Mouse (Mus musculus): ENCODE measurements around the gene Pstpip1.

Gene Pstpip1
- long read RNA-seq, experiment 1, partial matches to known transcripts: 1 of 1 reads
- long read RNA-seq, experiment 1, other reads (novel, unspliced or antisense): 0 of 1 reads
- long read RNA-seq, experiment 2: 0 reads

- intact Hi-C loops (cut with DNase I): no loop called here
Observed at GRCm38 (mm10) chr9:56089778-56090520, at the start of gene Pstpip1. Gene Pstpip1, plus strand, starts transcription at chr9:56089962.

- intact Hi-C loops (cut with DNase I): no loop called here
Observed at GRCm38 (mm10) chr9:56041372-56042180, 48.2 kb upstream of the Pstpip1 start, which contains the start of gene Rcn2. Gene Rcn2, plus strand, starts transcription at chr9:56041845.

GRCm38 (mm10) chr9:56042181-56042621, 47.6 kb upstream of the Pstpip1 start:
- intact Hi-C loops (cut with DNase I): no loop called here

- intact Hi-C loops (cut with DNase I): no loop called here
Observed at GRCm38 (mm10) chr9:56053796-56054195, 36.0 kb upstream of the Pstpip1 start.

GRCm38 (mm10) chr9:56056147-56056546, 33.6 kb upstream of the Pstpip1 start:
- intact Hi-C loops (cut with DNase I): no loop called here

GRCm38 (mm10) chr9:56062336-56062735, 27.4 kb upstream of the Pstpip1 start:
- intact Hi-C loops (cut with DNase I): no loop called here

DNA sequence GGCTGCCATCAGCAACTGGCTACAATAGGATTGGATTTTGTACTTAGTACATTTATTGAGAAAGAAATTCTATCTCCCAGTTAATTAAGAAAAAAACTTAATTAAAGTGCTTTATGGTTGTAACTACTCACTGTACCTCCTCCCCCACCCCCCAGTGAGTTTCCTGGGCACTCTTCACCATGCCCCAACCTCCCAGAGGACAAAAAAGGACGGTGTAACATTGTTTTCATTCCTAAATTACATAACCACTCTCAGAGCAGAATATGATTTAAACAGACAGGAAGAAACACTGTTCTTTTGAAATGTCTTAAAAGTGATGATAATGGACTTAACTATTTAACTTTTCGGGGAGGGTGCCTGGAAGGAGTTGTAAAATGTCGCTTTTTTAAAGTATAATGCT, 24.8 kb upstream of the Pstpip1 start:
- intact Hi-C loops (cut with DNase I): no loop called here

GRCm38 (mm10) chr9:56067964-56068363, 21.8 kb upstream of the Pstpip1 start:
- intact Hi-C loops (cut with DNase I): no loop called here

DNA sequence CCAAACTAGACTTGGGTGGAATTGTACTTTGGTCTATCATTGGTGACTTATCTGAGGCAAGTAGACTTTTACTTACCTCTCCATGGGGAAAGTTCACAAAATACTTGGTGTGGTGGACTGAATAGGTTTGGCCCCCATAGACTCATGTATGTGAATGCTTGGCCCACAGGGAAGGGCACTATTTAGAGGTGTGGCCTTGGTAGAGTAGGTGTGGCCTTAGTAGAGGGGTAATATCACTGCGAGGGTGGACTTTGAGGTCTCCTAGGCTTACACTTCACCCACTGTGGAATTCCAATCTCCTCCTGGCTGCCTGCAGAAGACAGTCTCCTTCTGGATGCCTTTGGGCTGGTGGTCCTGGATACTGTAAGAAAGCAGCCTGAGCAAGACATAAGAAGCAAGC, 21.1 kb upstream of the Pstpip1 start:
- intact Hi-C loops (cut with DNase I): no loop called here

DNA sequence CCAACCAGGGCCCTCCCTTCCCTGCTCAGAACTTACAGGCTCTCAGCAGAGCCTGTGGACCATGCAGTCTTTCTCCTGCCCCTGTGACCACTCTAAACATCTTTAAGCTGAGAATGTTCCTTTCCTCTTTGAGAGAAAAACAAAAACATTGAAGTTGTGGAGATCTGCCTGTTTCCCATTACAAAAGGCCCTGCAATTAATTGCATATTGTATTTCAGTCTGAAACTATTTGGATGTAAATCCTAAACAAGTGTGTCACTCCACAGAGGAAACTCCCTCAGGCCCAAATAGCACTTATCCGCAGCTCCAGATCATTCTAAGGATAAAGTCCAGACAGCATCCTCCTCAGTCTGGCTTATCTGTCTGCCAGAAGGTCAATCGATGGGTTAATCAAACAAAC, 16.9 kb upstream of the Pstpip1 start:
- intact Hi-C loops (cut with DNase I): no loop called here

- intact Hi-C loops (cut with DNase I): no loop called here
Observed at GRCm38 (mm10) chr9:56074863-56075262, 14.9 kb upstream of the Pstpip1 start.

GRCm38 (mm10) chr9:56075264-56075663, 14.5 kb upstream of the Pstpip1 start:
- intact Hi-C loops (cut with DNase I): no loop called here

DNA sequence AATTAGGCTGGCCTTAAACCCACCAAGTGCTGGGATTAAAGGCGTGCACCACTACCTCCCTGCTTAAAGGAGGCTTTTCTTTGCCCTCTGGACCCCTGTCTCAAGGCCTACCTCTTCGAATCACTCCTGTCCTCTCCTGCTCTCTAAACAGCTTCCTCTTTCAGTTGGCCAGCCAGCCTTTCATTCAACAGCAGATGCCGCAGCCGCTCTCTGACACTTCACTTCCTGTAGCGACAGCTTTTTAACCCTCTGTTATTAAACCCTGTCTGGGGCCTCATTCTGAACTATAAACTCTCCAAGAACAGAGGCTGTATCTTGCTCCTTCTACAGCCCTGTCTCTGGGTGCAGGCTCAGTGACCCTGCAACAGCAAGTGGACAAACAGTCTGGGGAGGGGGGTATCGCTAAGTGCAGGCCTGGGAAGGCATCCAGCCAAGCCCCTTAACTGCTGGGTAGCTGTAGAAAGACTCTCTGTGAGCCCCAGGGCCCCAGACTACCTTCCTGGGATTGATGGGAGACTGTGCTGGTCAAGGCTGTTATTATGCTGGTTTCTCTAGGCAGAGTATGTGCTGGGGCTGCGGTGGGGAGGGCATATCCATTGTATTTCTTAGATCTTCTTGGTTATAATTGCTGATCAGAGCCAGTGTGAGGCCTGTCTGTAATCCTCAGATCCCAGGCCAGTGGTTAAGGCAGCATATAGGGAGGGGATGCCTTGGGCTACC, 13.7 kb upstream of the Pstpip1 start:
- intact Hi-C loops (cut with DNase I): no loop called here

GRCm38 (mm10) chr9:56079587-56079986, 10.2 kb upstream of the Pstpip1 start:
- intact Hi-C loops (cut with DNase I): no loop called here

- intact Hi-C loops (cut with DNase I): no loop called here
Observed at GRCm38 (mm10) chr9:56086524-56086923, 3.2 kb upstream of the Pstpip1 start.

DNA sequence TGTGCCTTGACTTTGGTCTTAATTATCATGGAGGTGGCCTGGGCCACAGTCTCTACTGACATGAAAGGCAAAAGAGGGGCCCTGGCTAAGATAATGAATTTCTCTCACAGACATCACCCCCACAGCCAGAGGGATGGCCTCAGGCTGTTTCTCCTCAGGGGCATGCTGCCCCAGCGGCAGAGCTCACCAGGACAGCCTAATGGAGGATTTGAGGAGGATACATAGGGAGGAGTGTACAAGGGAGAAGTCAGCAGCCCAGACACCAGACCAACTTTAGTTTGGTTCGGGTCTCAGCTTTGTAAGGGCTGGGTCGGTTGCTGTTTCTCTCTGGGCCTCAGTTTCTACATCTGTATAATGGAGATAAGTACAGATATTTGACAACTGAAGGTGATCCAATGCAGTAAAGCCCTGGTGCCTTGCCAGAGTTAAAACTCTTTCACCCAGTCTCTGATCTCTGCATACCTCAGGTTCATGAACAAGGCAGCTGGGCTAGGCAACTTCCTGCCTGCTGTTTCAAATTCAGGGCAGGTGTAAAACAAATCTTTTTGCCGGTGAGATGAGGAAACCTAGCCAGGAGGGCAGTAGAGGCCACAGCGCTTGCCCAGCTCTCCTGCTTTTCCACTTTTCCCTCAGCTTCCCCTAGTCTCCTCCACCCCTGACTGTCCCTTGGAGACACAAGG, 924 bp downstream of the Pstpip1 start:
- intact Hi-C loops (cut with DNase I): no loop called here

DNA sequence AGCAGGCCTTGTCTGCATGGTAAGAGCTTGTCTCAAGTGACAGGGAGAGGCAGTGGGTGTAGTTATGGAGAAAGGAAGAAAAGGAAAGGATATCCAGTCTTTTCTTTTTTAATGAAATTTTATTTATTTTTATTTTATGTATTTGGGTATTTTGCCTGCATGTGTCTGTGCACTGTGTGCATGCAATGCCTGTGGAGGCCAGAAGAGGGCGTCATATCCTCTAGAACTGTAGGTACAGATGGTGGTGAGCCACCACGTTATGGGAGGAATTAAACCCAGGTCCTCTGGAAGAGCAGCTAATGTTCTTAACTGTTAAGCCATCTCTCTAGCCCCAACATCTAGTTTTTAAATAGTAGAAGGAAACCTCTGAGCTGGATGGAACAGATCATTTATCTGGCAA, 2.3 kb downstream of the Pstpip1 start:
- intact Hi-C loops (cut with DNase I): no loop called here

GRCm38 (mm10) chr9:56097584-56098298, 8.0 kb downstream of the Pstpip1 start:
- intact Hi-C loops (cut with DNase I): no loop called here

DNA sequence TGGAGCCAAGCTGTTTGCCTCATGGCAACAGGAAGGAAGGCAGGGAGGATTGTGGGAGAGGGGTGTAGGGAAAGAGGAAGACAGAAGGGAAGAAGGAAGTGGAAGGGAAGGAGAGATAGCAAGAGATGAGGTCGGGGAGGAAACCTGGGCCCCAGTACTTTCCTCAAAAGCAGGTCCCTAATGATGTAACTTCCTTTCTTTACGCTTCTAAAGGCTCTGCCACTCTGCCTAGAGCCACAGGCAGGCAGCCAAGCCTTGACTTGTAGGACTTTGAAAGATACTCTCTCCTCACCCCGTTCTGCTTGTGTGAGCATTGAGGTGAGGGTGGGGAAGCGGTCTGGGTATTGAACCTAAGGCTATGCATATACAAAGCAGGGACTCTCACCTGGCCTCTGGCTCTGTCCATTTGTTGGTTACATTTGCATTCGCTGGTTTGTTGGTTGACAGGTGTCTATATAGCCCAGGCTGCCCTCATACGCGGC, 10.3 kb downstream of the Pstpip1 start:
- intact Hi-C loops (cut with DNase I): no loop called here

- intact Hi-C loops (cut with DNase I): no loop called here
Observed at GRCm38 (mm10) chr9:56101022-56101421, 11.3 kb downstream of the Pstpip1 start.
